Mouse (Mus musculus) liver, embryonic 13.5 days (tissue): ENCODE data around the gene Oprm1. TPM values are rescaled to one million over a fixed set of nuclear protein-coding genes. Genes with fewer than 3 reads are reported as not detected.
A peak's percentile ranks its signal among the peaks of the same experiment; 100 is the strongest.
"Not testable (repeated sequence)": the region's sequence is repeated elsewhere in the genome, so short reads cannot be mapped to it uniquely, and the experiment has no call there.

Experiments
- ATAC-seq: fragments of 200-750 bp; cut with Nextera tagmentation; 2 replicates; pipeline ENCODE4 v1.8.0; 2017; ENCODE audit warnings: low read depth, mild to moderate bottlenecking, moderate number of reproducible peaks, moderate library complexity
- DNase-seq: peaks from one replicate; pipeline ENCODE4 v3.0.0; 2022
- H3K27ac ChIP-seq: fragments of 300-500 bp; sonication (generic); 2 replicates; pipeline ENCODE4 v1.5.1; 2015; ENCODE audit warnings: moderate library complexity, mild to moderate bottlenecking, inconsistent platforms
- H3K27me3 ChIP-seq: fragments of 300-500 bp; sonication (generic); 2 replicates; pipeline ENCODE4 v1.6.1; 2015; ENCODE audit warnings: mild to moderate bottlenecking, inconsistent platforms
- H3K36me3 ChIP-seq: fragments of 300-500 bp; sonication (generic); 2 replicates; pipeline ENCODE4 v1.6.1; 2015; ENCODE audit warnings: mild to moderate bottlenecking, inconsistent platforms
- H3K4me1 ChIP-seq: fragments of 300-500 bp; sonication (generic); replicated peaks from 2 replicates; pipeline ENCODE4 v1.6.1; 2015; ENCODE audit warnings: inconsistent platforms
- H3K4me2 ChIP-seq: fragments of 300-500 bp; sonication (generic); 2 replicates; pipeline ENCODE4 v1.6.1; 2015; ENCODE audit warnings: inconsistent platforms, mild to moderate bottlenecking, moderate library complexity
- H3K4me3 ChIP-seq: fragments of 300-500 bp; sonication (generic); replicated peaks from 2 replicates; pipeline ENCODE4 v1.5.1; 2015; ENCODE audit warnings: mild to moderate bottlenecking, inconsistent platforms
- H3K9ac ChIP-seq: fragments of 300-500 bp; sonication (generic); 2 replicates; pipeline ENCODE4 v1.6.1; 2015; ENCODE audit warnings: mild to moderate bottlenecking, inconsistent platforms
- H3K9me3 ChIP-seq: fragments of 300-500 bp; sonication (generic); replicated peaks from 2 replicates; pipeline ENCODE4 v1.6.1; 2016; ENCODE audit warnings: inconsistent platforms
- WGBS: fragments of 180-500 bp; shearing (Covaris S2); methylation state at CpG from one replicate; pipeline ENCODE4 v1.1.7; 2015; ENCODE audit not compliant: insufficient replicate concordance; 5-methylcytosine and 5-hydroxymethylcytosine counted together
- polyA plus RNA-seq: library from polyadenylated mRNA; unstranded; fragments of >200 nt; fragmentation: Nextera tagmentation; extraction: Ambion mirVana; gene quantifications from 2 replicates; pipeline ENCODE4 v1.2.1, GENCODE M21; 2015

The Oprm1 gene
- polyA plus RNA-seq, 1 experiment from 2014 or later = not detected

DNA sequence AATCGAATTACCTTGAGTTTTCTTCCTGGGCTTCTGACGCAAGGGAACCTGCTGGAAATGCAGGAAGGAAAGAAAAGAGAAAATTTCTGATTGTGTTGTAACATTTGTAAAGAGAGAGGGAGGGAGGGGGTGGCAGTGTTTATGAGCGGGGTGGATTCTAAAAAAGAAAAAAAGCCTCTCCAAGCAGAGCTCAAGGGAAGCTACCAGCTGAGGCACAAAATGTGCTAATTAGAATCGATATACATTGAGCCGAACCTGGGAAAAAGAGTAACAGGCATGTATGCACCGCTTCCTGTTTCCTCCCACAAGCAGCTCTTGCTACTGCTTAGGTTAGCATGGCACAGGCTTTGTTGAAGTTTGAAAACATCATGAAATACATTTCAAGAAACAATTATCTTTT lies 221.9 kb downstream of the Oprm1 start:
- H3K9ac ChIP-seq = no peak overlapping the region
- no peak overlapping the region for H3K4me3 ChIP-seq

GRCm38 (mm10) chr10:6982751-6983151 lies 224.4 kb downstream of the Oprm1 start:
- ATAC-seq (no peak), DNase-seq (no peak)
- Histone ChIP-seq H3K4me3 (no peak overlapping the region), H3K36me3 (no peaks in the 10 kb centered on the region), H3K4me1 (no peaks in the 10 kb centered on the region), H3K27me3 (no peaks in the 10 kb centered on the region), H3K4me2 (no peak overlapping the region), H3K9me3 (no peaks in the 10 kb centered on the region), H3K9ac (no peak overlapping the region), H3K27ac (no peak overlapping the region)
- 42% methylated on average over 2 of the region's 2 CpGs for WGBS

More for the DNA sequence above, 221.9 kb downstream of the Oprm1 start:
- H3K36me3 ChIP-seq = no peaks in the 10 kb centered on the region
- no peaks in the 10 kb centered on the region for H3K27me3 ChIP-seq
- WGBS = 13% methylated on average over 6 of the region's 6 CpGs
- DNase-seq (no peak), ATAC-seq (no peak)
- no peak overlapping the region for H3K27ac ChIP-seq
- H3K4me1 ChIP-seq = no peaks in the 10 kb centered on the region
- 0 out of 2 replicates have a peak overlapping the region, but pooled peaks have one; percentile 8 for H3K4me2 ChIP-seq
- H3K9me3 ChIP-seq = no peaks in the 10 kb centered on the region

GRCm38 (mm10) chr10:6983431-6983830 lies 225.1 kb downstream of the Oprm1 start:
- no peak overlapping the region for H3K27ac ChIP-seq
- ATAC-seq (no peak), DNase-seq (no peak)
- H3K9me3 ChIP-seq = no peaks in the 10 kb centered on the region
- WGBS = 73% methylated on average over 2 of the region's 2 CpGs
- H3K4me3 ChIP-seq = no peak overlapping the region
- H3K9ac ChIP-seq = no peak overlapping the region
- no peaks in the 10 kb centered on the region for H3K36me3 ChIP-seq
- H3K4me1 ChIP-seq = no peaks in the 10 kb centered on the region
- no peak overlapping the region for H3K4me2 ChIP-seq
- no peaks in the 10 kb centered on the region for H3K27me3 ChIP-seq

GRCm38 (mm10) chr10:6986246-6986645 lies 227.9 kb downstream of the Oprm1 start:
- H3K27ac ChIP-seq = no peak overlapping the region
- WGBS = 32% methylated on average over 4 of the region's 4 CpGs
- no peak for ATAC-seq
- H3K4me2 ChIP-seq = no peak overlapping the region
- H3K9me3 ChIP-seq = no peaks in the 10 kb centered on the region
- no peak for DNase-seq
- no peaks in the 10 kb centered on the region for H3K36me3 ChIP-seq
- H3K27me3 ChIP-seq = no peaks in the 10 kb centered on the region
- no peaks in the 10 kb centered on the region for H3K4me1 ChIP-seq
- H3K4me3 ChIP-seq = no peak overlapping the region
- no peak overlapping the region for H3K9ac ChIP-seq

GRCm38 (mm10) chr10:6987399-6988098 lies 229.2 kb downstream of the Oprm1 start:
- Histone ChIP-seq H3K4me1 (no peaks in the 10 kb centered on the region), H3K4me2 (no peak overlapping the region), H3K27ac (no peak overlapping the region), H3K9ac (no peak overlapping the region), H3K4me3 (no peak overlapping the region), H3K27me3 (no peaks in the 10 kb centered on the region), H3K36me3 (no peaks in the 10 kb centered on the region), H3K9me3 (no peaks in the 10 kb centered on the region)
- DNase-seq (no peak), ATAC-seq (no peak)
- WGBS = 48% methylated on average over 4 of the region's 4 CpGs

- no peak overlapping the region for H3K4me3 ChIP-seq
- ATAC-seq (no peak), DNase-seq (no peak)
- no peak overlapping the region for H3K9ac ChIP-seq
- H3K27me3 ChIP-seq = no peaks in the 10 kb centered on the region
- no peaks in the 10 kb centered on the region for H3K36me3 ChIP-seq
- no peaks in the 10 kb centered on the region for H3K4me1 ChIP-seq
- H3K4me2 ChIP-seq = no peak overlapping the region
- no peaks in the 10 kb centered on the region for H3K9me3 ChIP-seq
- WGBS = 29% methylated on average over 1 of the region's 1 CpGs
- H3K27ac ChIP-seq = no peak overlapping the region
Observed at GRCm38 (mm10) chr10:6988555-6988954, 230.2 kb downstream of the Oprm1 start.

DNA sequence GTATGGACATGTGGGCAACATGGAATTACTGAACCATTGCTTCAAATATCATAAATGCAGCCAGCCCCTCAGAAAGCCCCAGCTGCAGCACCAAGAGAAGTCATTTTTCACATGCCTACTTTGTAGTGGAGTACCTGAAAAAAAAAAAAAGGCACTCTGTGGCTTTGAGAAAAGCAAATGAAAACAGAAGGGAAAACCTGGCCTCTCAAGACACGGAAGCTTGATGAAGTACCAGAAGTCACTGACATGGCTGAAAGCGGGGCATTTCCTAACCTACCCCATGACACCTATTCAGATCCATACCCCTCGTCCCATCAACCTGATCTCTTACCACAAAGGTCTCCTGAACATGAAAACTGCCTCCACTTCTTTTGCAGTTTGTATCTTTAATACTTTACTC lies 238.6 kb downstream of the Oprm1 start:
- no peak overlapping the region for H3K27ac ChIP-seq
- H3K27me3 ChIP-seq = no peaks in the 10 kb centered on the region
- H3K4me3 ChIP-seq = no peak overlapping the region
- H3K36me3 ChIP-seq = no peaks in the 10 kb centered on the region
- 48% methylated on average over 3 of the region's 3 CpGs for WGBS
- DNase-seq (no peak), ATAC-seq (no peak)
- no peak overlapping the region for H3K9ac ChIP-seq
- H3K4me2 ChIP-seq = no peak overlapping the region
- H3K4me1 ChIP-seq = no peaks in the 10 kb centered on the region
- no peaks in the 10 kb centered on the region for H3K9me3 ChIP-seq

GRCm38 (mm10) chr10:6998576-6999250 lies 240.4 kb downstream of the Oprm1 start:
- Histone ChIP-seq H3K36me3 (no peaks in the 10 kb centered on the region), H3K27me3 (no peaks in the 10 kb centered on the region), H3K9ac (no peak overlapping the region), H3K4me3 (no peak overlapping the region), H3K27ac (no peak overlapping the region), H3K9me3 (no peaks in the 10 kb centered on the region), H3K4me2 (no peak overlapping the region), H3K4me1 (no peaks in the 10 kb centered on the region)
- ATAC-seq (no peak), DNase-seq (no peak)
- WGBS = 68% methylated on average over 4 of the region's 4 CpGs

DNA sequence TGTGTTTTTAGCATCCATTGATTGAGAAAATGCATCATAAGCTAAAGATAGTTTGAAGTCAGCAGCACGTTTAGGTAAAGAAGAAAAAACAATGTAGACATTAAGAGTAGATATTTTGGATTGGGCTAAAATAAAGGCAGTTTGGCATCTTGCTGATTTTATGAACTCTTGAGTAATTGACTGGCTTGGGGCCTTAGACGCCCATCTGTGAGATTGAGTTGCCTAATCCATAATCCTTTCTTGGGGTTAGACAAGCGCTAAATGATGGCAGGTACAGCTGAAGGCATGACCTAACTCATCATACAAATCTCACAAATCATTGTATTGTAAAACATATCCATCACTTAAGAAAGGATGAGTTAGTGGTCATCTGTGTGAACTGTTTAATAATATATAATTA lies 241.0 kb downstream of the Oprm1 start:
- ATAC-seq (no peak), DNase-seq (no peak)
- no peaks in the 10 kb centered on the region for H3K4me1 ChIP-seq
- no peaks in the 10 kb centered on the region for H3K36me3 ChIP-seq
- H3K27me3 ChIP-seq = no peaks in the 10 kb centered on the region
- no peak overlapping the region for H3K4me2 ChIP-seq
- no peak overlapping the region for H3K27ac ChIP-seq
- H3K4me3 ChIP-seq = no peak overlapping the region
- WGBS = 59% methylated on average over 3 of the region's 3 CpGs
- no peak overlapping the region for H3K9ac ChIP-seq
- H3K9me3 ChIP-seq = no peaks in the 10 kb centered on the region

- not testable (repeated sequence) for DNase-seq, H3K9ac ChIP-seq, H3K27ac ChIP-seq, H3K4me2 ChIP-seq, ATAC-seq, H3K9me3 ChIP-seq, H3K27me3 ChIP-seq, H3K4me3 ChIP-seq, H3K4me1 ChIP-seq, H3K36me3 ChIP-seq
Observed at GRCm38 (mm10) chr10:7003898-7004297, 245.6 kb downstream of the Oprm1 start.

GRCm38 (mm10) chr10:7004980-7005538 lies 246.8 kb downstream of the Oprm1 start:
- no peak overlapping the region for H3K4me2 ChIP-seq
- no peaks in the 10 kb centered on the region for H3K4me1 ChIP-seq
- no peak overlapping the region for H3K9ac ChIP-seq
- H3K4me3 ChIP-seq = no peak overlapping the region
- ATAC-seq (no peak), DNase-seq (no peak)
- no peaks in the 10 kb centered on the region for H3K27me3 ChIP-seq
- H3K36me3 ChIP-seq = no peaks in the 10 kb centered on the region
- 39% methylated on average over 5 of the region's 5 CpGs for WGBS
- no peak overlapping the region for H3K27ac ChIP-seq
- no peaks in the 10 kb centered on the region for H3K9me3 ChIP-seq

- Histone ChIP-seq H3K9ac (no peak overlapping the region), H3K36me3 (no peaks in the 10 kb centered on the region), H3K4me2 (no peak overlapping the region), H3K27me3 (no peaks in the 10 kb centered on the region), H3K4me3 (no peak overlapping the region), H3K27ac (no peak overlapping the region), H3K9me3 (no peaks in the 10 kb centered on the region), H3K4me1 (no peaks in the 10 kb centered on the region)
- WGBS = 51% methylated on average over 8 of the region's 8 CpGs
- ATAC-seq (no peak), DNase-seq (no peak)
Observed at GRCm38 (mm10) chr10:7010543-7010942, 252.2 kb downstream of the Oprm1 start.
